Mouse (Mus musculus) small intestine, adult 2 months (tissue): ENCODE results near the gene Taok3.

Experiments
- CTCF ChIP-seq: fragments of 200-500 bp; IDR thresholded peaks from 2 replicates; pipeline ENCODE4 v1.5.1; 2012; ENCODE audit warnings: low read depth, mild to moderate bottlenecking, control low read depth, inconsistent platforms, low read length, moderate library complexity, mixed read lengths; ENCODE audit not compliant: insufficient replicate concordance, insufficient read length; ENCODE audit errors: extremely low read depth
- POLR2A ChIP-seq: fragments of 200-500 bp; IDR thresholded peaks from 2 replicates; pipeline ENCODE4 v1.6.1; 2012; ENCODE audit warnings: low read depth, mild to moderate bottlenecking, control low read depth, inconsistent platforms, low read length, moderate library complexity

DNA sequence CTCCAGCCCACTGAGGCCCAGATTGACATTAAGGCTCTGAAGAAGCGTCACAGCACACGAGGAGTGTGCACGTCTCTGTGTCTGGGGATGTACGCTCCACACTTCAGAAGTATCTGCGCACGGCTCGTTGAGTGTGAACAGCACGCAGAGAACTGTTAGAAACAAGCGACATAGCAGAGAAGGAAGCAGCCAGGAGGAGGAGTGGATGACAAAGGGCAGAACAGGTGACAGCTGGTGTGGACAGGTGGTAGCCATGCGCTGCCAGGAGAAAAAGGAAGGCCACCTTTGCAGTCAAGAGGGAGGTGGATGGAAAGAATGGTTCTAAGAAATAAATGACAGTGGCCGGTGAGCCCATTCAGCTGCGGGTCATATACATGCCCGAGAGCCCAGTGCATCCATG, 43.9 kb downstream of the Taok3 start:
- no peak for TF ChIP-seq CTCF
- no peak for TF ChIP-seq POLR2A
